ENCODE assay signal across 23 mouse cellular contexts in genomic region chr10:82758368-82758767, GRCm38 (mm10). TPM values are rescaled to one million over a fixed set of nuclear protein-coding genes. Genes with fewer than 3 reads are reported as not detected.
DNase-seq lines count a peak whose midpoint lies in the region; ATAC-seq and TF ChIP-seq lines count a peak whose summit lies in the region.
"Had no signal": no experiment of that assay in that cellular context is flagged by ENCODE, and none has a peak within 500 bp of the region (broad histone marks: within the 10 kb centered on the region; RNA-seq: fewer than 3 reads in every experiment).

No protein-coding gene starts in this region.

- H3K27ac ChIP-seq in hindbrain, postnatal 0 days, result peak overlapping the region; percentile 26; the same call in 1 of the 2 replicates
- no peak overlapping the region for H3K27ac ChIP-seq in hindbrain, embryonic 14.5 days
- H3K27ac ChIP-seq in liver, embryonic 16.5 days (ENCODE audit: low read length), result peak overlapping the region; percentile 70
- no peak overlapping the region for H3K27ac ChIP-seq in kidney, embryonic 14.5 days (ENCODE audit: low read depth, low read length)
- H3K27ac ChIP-seq: embryonic facial prominence, embryonic 12.5 days; layer of hippocampus, adult 2 months; limb, embryonic 13.5 days; stomach, embryonic 15.5 days had no signal

- peaks cover 53% of the 10 kb centered on the region for H3K36me3 ChIP-seq in hindbrain, postnatal 0 days (ENCODE audit: insufficient read depth, low read length)
- peaks cover 81% of the 10 kb centered on the region for H3K36me3 ChIP-seq in hindbrain, embryonic 14.5 days (replicated peaks; ENCODE audit: control insufficient read depth, insufficient read depth)
- peaks cover 57% of the 10 kb centered on the region for H3K36me3 ChIP-seq in liver, embryonic 16.5 days (ENCODE audit: control insufficient read depth, insufficient read depth)
- peaks cover 72% of the 10 kb centered on the region for H3K36me3 ChIP-seq in kidney, embryonic 14.5 days (ENCODE audit: control insufficient read depth, insufficient read depth, low read length)

- no peak for TF ChIP-seq CTCF in hindbrain, postnatal 0 days (IDR thresholded peaks at IDR 0.05; ENCODE audit: low read depth)

- peak; percentile 33 to 54 for DNase-seq in cerebellum, postnatal 10 days
- DNase-seq in cerebellum, postnatal 36 days, result no peak
- DNase-seq in hindbrain, postnatal 0 days (ENCODE audit: low spot score), result peak; percentile 20
- DNase-seq in hindbrain, embryonic 14.5 days (ENCODE audit: low spot score), result no peak
- peak; percentile 53 for DNase-seq in brain, adult 2 months (ENCODE audit: low read depth, low spot score)
- DNase-seq: adrenal gland, postnatal 25 days; cerebellum, adult 11 months; cerebellum, adult 9-11 months; kidney, adult 9 months; kidney, postnatal 25 days; layer of hippocampus, postnatal 36 days; lung, embryonic 14.5 days; thymus, postnatal 25 days had no signal

- H3K27me3 ChIP-seq in hindbrain, postnatal 0 days (ENCODE audit: insufficient read depth, low read length), result no peaks in the 10 kb centered on the region
- no peaks in the 10 kb centered on the region for H3K27me3 ChIP-seq in hindbrain, embryonic 14.5 days (ENCODE audit: control insufficient read depth, insufficient read depth, low read length)
- no peaks in the 10 kb centered on the region for H3K27me3 ChIP-seq in liver, embryonic 16.5 days (ENCODE audit: control insufficient read depth, insufficient read depth, low read depth, low read length)
- no peaks in the 10 kb centered on the region for H3K27me3 ChIP-seq in kidney, embryonic 14.5 days (ENCODE audit: control insufficient read depth, insufficient read depth, low read length)
- H3K27me3 ChIP-seq: embryonic facial prominence, embryonic 12.5 days; limb, embryonic 13.5 days; megakaryocyte, embryonic 14.5 days; stomach, embryonic 15.5 days had no signal

- ATAC-seq in hindbrain, postnatal 0 days, result no peak
- no peak for ATAC-seq in hindbrain, embryonic 14.5 days (ENCODE audit: low FRiP score)
- no peak for ATAC-seq in liver, embryonic 16.5 days (ENCODE audit: low read depth)
- ATAC-seq in kidney, embryonic 14.5 days (ENCODE audit: low FRiP score, low TSS enrichment), result no peak
- ATAC-seq: hindbrain, embryonic 16.5 days; intestine, embryonic 16.5 days had no signal

- 53% methylated on average over 6 of the region's 6 CpGs for WGBS in hindbrain, postnatal 0 days
- 75% methylated on average over 6 of the region's 6 CpGs for WGBS in hindbrain, embryonic 14.5 days
- WGBS in liver, embryonic 16.5 days (ENCODE audit: insufficient replicate concordance), result 74% methylated on average over 6 of the region's 6 CpGs
- 78% methylated on average over 6 of the region's 6 CpGs for WGBS in kidney, embryonic 14.5 days

- no peak overlapping the region for H3K9ac ChIP-seq in hindbrain, postnatal 0 days (replicated peaks; ENCODE audit: low read length)
- H3K9ac ChIP-seq in hindbrain, embryonic 14.5 days, result no peak overlapping the region
- no peak overlapping the region for H3K9ac ChIP-seq in liver, embryonic 16.5 days (ENCODE audit: low read depth, low read length)
- H3K9ac ChIP-seq in kidney, embryonic 14.5 days (ENCODE audit: low read depth, low read length), result no peak overlapping the region
- H3K9ac ChIP-seq: embryonic facial prominence, embryonic 12.5 days; limb, embryonic 13.5 days; lung, embryonic 14.5 days; stomach, embryonic 15.5 days had no signal

- no peak overlapping the region for H3K4me2 ChIP-seq in hindbrain, postnatal 0 days (ENCODE audit: low read depth, low read length)
- H3K4me2 ChIP-seq in hindbrain, embryonic 14.5 days (replicated peaks), result no peak overlapping the region
- H3K4me2 ChIP-seq in liver, embryonic 16.5 days (ENCODE audit: low read depth, low read length), result no peak overlapping the region
- no peak overlapping the region for H3K4me2 ChIP-seq in kidney, embryonic 14.5 days (replicated peaks; ENCODE audit: low read depth, low read length)
- H3K4me2 ChIP-seq: embryonic facial prominence, embryonic 12.5 days; heart, embryonic 11.5 days; limb, embryonic 13.5 days; lung, embryonic 14.5 days; stomach, embryonic 15.5 days had no signal

- no peak overlapping the region for H3K4me3 ChIP-seq in hindbrain, postnatal 0 days (ENCODE audit: low read length)
- H3K4me3 ChIP-seq in hindbrain, embryonic 14.5 days (replicated peaks; ENCODE audit: low read length), result no peak overlapping the region
- H3K4me3 ChIP-seq in liver, embryonic 16.5 days (ENCODE audit: low read depth, low read length), result no peak overlapping the region
- H3K4me3 ChIP-seq in kidney, embryonic 14.5 days (ENCODE audit: low read length), result no peak overlapping the region
- H3K4me3 ChIP-seq: embryonic facial prominence, embryonic 12.5 days; layer of hippocampus, adult 2 months; limb, embryonic 13.5 days; megakaryocyte, embryonic 14.5 days; stomach, embryonic 15.5 days had no signal

- peaks cover 23% of the 10 kb centered on the region; the same call in 1 of the 2 replicates for H3K4me1 ChIP-seq in hindbrain, postnatal 0 days (ENCODE audit: insufficient read depth, low read length)
- H3K4me1 ChIP-seq in hindbrain, embryonic 14.5 days (replicated peaks; ENCODE audit: control insufficient read depth, insufficient read depth, low read length), result peaks cover 32% of the 10 kb centered on the region
- H3K4me1 ChIP-seq in liver, embryonic 16.5 days (ENCODE audit: control insufficient read depth, low read depth, low read length), result peaks cover 44% of the 10 kb centered on the region
- H3K4me1 ChIP-seq in kidney, embryonic 14.5 days (ENCODE audit: control insufficient read depth, insufficient read depth, low read length), result peaks cover 20% of the 10 kb centered on the region

- no peaks in the 10 kb centered on the region for H3K9me3 ChIP-seq in hindbrain, postnatal 0 days (ENCODE audit: low read length)
- no peaks in the 10 kb centered on the region for H3K9me3 ChIP-seq in hindbrain, embryonic 14.5 days (ENCODE audit: control insufficient read depth, low read length)
- H3K9me3 ChIP-seq in liver, embryonic 16.5 days (replicated peaks; ENCODE audit: control insufficient read depth, low read length), result no peaks in the 10 kb centered on the region
- no peaks in the 10 kb centered on the region for H3K9me3 ChIP-seq in kidney, embryonic 14.5 days (ENCODE audit: control insufficient read depth, low read length)
- H3K9me3 ChIP-seq: embryonic facial prominence, embryonic 12.5 days; megakaryocyte, embryonic 14.5 days; stomach, embryonic 15.5 days had no signal

RNA-seq across cellular contexts. Expression of gene Nfyb, which starts 5.6 kb away (rescaled TPM):
- total RNA-seq in hindbrain, postnatal 0 days (2014; rRNA removed), result 30.9 and 34.4 TPM in 2 replicates
- 27.3 and 28.1 TPM in 2 replicates for polyA plus RNA-seq in hindbrain, postnatal 0 days (2015; fragmentation: Nextera tagmentation; extraction: Ambion mirVana)
- 36.4 and 43.5 TPM in 2 replicates for polyA plus RNA-seq in hindbrain, embryonic 14.5 days (2014; fragmentation: Nextera tagmentation; extraction: Ambion mirVana)
- polyA plus RNA-seq in liver, embryonic 16.5 days (2015; fragmentation: Nextera tagmentation; extraction: Ambion mirVana), result 29.4 and 34.5 TPM in 2 replicates
- 54.7 and 55.0 TPM in 2 replicates for polyA plus RNA-seq in kidney, embryonic 14.5 days (2014; fragmentation: Nextera tagmentation; extraction: Ambion mirVana)

Comparison
In these comparisons a context has a peak if more than half of its experiments do, and no peak if none do; other contexts are left out.
1. DNase-seq: peak in cerebellum, postnatal 10 days (2 of 2), hindbrain, postnatal 0 days (single experiment) and brain, adult 2 months (single experiment); none in cerebellum, postnatal 36 days (0 of 2) and hindbrain, embryonic 14.5 days (single experiment).
2. H3K27ac ChIP-seq: peak in hindbrain, postnatal 0 days (single experiment) and liver, embryonic 16.5 days (single experiment); none in hindbrain, embryonic 14.5 days (single experiment) and kidney, embryonic 14.5 days (single experiment).